Mouse (Mus musculus): ENCODE data around the gene R3hdm4.

Gene R3hdm4

GRCm38 (mm10) chr10:79924998-79925784, 4.2 kb upstream of the R3hdm4 start:
- DNase-seq: peak; percentile 97

GRCm38 (mm10) chr10:79921572-79921971, 564 bp upstream of the R3hdm4 start:
- DNase-seq: no peak

DNA sequence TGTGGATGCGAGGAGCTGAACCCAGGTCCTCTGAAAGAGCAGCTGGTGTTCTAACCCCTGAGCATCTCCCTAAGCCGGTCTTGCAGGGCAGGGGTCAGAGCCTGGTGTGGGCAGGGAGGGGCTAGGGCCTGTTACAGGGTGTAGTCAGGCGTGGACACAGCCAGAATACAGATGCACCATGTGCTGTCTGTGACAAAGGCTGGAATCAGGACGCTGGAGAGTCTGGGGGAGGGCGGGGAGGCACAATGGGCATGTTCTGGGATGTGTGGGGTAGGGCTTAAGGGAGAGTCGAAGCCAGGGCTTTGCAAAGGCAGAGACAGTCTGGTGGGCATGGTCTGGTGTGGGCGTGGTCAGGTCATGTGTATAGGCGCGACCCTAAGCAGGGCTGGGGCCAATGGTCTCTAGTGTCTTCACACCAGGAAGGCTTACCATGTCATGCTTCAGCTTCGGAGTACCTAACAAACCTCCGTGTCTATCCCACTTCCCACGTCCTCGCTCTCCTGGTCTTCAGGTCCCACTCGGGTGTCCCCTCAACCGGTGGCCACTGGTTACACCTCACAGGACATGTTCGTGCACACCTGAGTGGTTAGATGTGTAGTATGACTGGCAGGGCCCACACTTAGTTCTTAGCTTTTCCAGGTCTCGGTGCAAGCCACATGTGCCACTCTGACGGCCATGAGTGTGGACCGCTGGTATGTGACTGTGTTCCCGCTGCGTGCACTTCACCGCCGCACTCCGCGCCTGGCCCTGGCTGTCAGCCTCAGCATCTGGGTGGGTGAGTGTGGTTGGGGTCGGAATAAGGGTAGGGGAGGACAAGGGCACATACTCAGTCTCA, 735 bp downstream of the R3hdm4 start:
- no peak for DNase-seq

DNA sequence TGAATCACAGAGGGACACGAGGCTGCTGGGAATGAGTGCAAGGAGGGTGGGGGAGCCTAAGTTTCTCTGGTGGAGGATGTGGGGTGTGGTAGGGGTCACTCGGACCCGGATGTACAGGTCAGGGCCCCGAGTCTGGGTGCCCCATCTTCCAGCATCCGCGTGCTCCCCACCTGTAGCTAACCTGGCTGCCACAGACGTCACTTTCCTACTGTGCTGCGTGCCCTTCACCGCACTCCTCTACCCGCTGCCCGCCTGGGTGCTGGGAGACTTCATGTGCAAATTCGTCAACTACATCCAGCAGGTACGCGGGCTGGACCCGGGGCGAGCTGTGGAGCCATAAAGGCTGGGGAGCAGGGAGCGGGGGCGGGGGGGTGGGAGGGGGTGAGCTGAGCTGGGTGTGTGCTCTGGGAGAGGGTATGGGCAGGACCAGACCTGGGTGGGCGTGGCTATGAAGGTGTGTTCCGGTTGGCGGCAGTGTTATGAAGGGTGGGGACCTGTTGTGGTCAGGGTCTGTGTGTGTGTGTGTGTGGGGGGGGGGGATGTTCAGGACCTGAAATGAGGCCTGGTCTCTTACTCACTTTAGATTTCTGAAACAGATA, 1.7 kb downstream of the R3hdm4 start:
- no peak for DNase-seq

DNA sequence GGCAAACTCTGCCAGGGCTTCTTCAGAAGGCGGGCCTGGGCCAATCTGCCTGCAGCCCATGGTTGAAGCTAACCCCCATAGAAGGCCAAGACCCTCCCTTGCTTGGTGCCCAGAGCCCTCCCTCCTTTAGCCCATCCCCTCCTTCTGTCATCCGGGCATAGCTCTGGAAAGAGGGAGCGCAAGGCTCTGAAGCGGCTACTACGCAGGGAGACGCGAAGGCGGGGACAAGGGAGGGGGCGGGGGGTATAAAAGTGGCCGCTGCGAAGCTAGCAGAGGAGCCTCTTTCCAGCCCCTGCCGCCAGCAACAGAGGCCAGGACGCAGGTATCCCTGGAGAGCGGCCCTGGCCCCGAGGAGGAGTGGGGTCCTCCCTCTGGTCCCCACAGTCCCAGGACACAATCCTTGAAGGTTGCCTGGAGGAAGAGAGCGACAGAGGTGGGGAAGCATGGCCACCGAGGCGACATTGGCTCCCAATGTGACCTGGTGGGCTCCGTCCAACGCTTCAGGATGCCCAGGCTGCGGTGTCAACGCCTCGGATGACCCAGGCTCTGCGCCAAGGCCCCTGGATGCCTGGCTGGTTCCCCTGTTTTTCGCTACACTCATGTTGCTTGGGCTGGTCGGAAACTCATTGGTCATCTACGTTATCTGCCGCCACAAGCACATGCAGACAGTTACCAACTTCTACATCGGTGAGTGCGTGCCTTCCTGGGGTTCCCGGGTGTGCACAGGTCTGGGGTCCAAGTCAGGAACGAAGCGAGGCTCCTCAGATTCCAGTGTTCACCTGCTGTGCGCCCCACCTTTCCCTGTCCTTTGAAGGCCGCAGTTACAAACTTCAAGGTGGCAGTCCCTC, 2.6 kb downstream of the R3hdm4 start:
- no peak for DNase-seq

GRCm38 (mm10) chr10:79917532-79918100, 3.4 kb downstream of the R3hdm4 start:
- DNase-seq: no peak

- DNase-seq: peak; percentile 90 to 91
These were observed 4.0 kb downstream of the R3hdm4 start, which contains the start of gene Kiss1r for GRCm38 (mm10) chr10:79916808-79917531. Gene Kiss1r (plus strand): TSS chr10:79916971.

- DNase-seq: no peak
These were observed 4.9 kb downstream of the R3hdm4 start for GRCm38 (mm10) chr10:79916081-79916480.

DNA sequence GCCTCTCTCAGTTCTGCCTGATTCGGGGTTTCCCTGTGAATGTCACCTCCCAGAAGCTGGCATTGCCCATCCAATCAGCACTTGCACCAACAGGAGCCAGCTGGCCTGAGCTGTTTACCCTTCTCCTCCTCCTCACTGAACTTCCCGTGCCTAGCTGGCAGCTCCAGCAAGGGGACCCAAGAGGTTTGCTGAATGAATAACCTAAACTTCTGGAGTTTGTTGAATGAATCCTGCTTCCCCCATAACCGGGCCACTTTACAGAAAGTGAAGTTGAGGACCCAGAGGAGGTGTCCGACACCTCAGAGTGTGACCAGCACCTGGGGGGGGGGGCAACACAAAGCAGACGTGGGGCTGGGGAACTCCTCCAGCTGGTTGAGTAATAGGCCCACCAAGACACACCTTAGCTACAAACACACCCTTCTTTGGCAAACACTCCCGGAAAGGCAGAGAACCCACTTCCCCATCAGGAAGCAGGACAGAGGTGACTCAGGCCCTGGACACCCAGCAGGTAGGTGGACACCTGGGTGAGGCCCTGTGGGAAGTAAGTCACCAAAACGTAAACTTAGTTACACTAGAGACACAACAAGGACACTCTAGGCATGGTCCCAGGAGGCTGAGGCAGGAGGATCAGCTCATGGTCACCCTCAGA, 5.9 kb downstream of the R3hdm4 start:
- no peak for DNase-seq

DNA sequence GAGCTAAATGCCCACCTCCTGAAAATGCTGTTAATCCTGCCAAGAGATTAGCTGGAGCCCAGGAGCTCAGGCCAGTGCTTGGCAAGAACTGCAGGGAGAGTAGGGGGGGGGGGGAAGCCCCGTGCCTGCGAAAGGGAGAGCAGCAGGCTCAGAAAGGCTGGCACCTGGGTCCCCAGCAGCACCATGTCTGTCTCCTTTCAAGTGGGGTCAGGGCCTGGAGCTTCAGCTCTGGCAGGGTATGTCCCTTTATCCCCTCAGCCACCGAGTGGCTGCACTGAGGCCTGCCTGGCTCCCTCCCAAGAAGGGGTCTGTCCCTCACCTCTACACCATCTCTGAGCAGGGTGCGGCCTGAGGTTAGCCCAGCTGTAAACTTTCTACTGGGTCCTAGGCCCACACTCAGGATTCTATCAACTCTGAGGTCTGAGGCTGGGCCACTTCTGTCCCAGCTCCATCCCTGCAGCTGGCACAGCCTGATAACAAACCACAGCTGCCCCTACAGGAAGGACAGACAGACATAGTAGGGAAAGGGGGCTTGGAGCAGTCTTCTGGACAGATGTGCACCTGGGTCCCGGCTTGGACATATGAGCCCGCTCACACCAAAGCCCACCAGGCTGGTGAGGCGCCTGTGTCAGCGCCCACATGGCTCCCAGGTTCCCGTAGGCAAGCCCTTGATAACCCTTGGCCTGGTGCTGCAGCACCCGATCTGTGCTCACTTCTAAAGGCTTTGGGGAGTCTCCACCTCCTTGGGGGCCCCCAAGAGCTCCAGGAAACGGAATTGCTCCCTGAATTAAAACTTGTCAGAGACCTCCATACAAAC, 6.7 kb downstream of the R3hdm4 start:
- DNase-seq: no peak

GRCm38 (mm10) chr10:79912412-79912811, 8.6 kb downstream of the R3hdm4 start:
- no peak for DNase-seq

DNA sequence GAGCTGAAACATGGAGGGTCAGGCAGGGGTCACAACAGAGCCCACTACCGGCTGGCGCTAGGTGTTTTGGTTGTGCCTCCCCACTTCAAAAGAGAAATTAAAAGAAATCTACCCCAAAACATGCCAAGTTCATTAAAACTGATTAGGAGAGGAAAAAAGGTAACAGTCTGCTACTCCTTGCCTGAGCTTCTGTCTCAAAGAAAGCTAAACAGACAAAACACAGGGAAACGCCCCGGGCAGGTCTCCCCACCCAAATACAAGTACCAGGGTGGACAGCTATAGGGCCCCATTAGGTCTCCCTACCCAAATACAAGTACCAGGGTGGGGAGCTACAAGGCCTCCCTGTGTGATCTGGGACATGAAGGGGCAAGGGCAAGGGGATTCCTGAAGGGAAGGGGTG, 10.5 kb downstream of the R3hdm4 start, which contains the start of gene Gm26602:
Gene Gm26602, plus strand, starts transcription at position 301 of the 400 bp plus-strand sequence.
- no peak for DNase-seq

DNA sequence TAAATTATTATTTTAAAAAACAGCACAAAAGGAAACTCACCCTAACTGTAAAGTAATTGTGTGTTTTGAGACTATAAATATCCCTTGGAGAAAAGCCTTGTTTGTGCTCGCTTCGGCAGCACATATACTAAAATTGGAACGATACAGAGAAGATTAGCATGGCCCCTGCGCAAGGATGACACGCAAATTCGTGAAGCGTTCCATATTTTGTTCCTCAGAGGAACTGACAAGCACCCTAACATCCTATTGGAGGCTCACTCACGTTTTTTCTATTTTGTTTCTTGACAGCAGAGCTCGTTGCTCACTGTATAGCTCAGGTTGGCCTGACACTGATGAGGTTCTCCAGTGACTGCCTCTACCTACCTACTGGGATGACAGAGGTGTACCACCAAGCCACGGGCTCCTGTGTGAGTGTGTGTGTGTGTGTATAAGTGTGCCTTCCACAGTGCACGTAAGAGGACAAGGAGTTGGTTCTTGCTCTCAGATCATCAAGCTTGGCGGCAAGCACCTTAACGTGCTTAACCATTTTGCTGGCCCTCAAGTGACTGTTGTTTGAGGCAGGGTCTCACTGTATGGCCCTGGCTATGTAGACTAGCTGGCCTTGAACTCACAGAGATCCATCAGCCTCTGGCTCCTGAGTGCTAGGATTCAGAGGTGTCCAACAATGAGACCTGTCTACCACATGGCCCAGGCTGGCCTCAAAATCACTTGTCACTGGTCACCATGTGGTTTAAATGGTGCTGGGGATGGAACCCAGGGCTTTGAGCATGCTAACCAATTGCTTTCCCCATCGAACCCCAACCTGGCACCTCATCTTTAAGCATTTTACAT, 11.7 kb downstream of the R3hdm4 start:
- peak; percentile 49 to 58 for DNase-seq

- peak; percentile 98 to 99 for DNase-seq
These were observed 12.6 kb downstream of the R3hdm4 start, which contains the start of gene Med16 for GRCm38 (mm10) chr10:79908167-79909091. Gene Med16 (minus strand): TSS chr10:79908923.

DNA sequence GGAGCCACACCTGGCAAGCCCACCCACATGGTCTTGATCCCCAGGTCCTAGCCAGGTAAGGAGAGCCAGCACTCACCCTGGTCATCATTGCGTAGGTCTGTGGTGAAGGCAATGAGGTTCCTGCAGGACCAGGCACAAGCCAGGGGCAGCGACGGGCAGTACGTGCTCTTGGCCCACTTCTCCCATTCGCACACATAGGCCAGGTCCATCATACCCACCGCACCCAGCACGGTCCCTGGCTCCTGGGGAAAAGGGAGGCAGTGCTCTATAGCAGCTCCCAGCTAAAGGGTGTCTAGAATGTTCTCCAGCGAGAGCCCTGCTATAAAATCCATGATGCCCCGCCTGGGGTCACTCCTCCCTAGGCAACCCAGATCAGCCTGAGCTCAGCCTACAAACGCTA, 13.6 kb downstream of the R3hdm4 start:
- DNase-seq: no peak

DNA sequence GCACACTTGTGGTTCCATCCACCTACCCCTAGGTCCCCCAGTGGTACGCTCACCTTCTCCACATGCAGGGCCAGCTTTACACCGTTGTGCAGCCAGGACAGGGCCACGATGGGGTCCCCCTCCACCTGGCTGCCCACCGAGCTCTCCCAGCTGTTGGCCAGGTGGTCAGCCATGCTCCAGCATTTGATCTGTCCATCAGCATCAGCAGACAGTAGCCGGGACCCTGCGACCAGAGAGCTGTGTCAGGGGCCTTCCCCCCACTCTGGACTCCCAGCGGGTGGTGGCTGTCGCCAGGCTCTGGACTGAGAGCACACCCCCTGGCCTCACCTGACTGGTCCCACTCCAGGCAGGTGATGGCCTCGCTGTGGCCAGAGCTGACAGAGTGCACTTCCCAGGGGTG, 14.3 kb downstream of the R3hdm4 start:
- DNase-seq: no peak

GRCm38 (mm10) chr10:79900951-79901410, 20.0 kb downstream of the R3hdm4 start:
- no peak for DNase-seq
